Mouse (Mus musculus): ENCODE data around the gene Bet1l.

DNA sequence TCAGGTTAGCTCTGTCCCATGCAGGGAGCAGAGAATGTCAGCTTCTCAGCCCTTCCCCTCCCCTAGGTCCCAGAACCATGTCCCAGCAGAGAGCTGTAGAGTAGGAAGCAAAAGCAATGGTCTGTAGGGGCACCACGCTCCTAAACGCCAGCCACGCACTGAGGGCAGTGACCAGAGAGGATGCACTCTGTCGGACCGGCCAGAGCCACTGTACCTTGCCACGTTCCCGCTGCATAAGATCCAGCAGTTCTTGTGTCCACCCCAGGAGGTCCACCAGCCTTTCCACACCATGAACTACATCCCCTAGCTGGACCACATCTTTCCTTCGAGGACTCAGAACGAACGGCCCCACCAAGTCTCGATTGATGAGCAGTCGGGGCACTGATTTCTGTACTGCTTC lies 7.4 kb upstream of the Bet1l start:
- TF ChIP-seq CTCF (IDR thresholded peaks at IDR 0.05; ENCODE audit: control insufficient read depth, insufficient read depth, low read length) (no peak), POLR2A (IDR thresholded peaks at IDR 0.05; ENCODE audit: borderline replicate concordance, control insufficient read depth, low read depth, low read length) (no peak)

Data from bone marrow, adult 2 months (tissue).